Mouse (Mus musculus) ES-E14 (cell line): ENCODE measurements around the gene Nfat5. TPM values are rescaled to one million over a fixed set of nuclear protein-coding genes. Genes with fewer than 3 reads are reported as not detected.

ENCODE experiments used
- DNase-seq: peaks from one replicate; pipeline ENCODE4 v3.0.0-alpha.2; 2013; ENCODE audit warnings: low read depth, low spot score
- H3K27ac ChIP-seq: 2 replicates; pipeline ENCODE4 v1.5.1; 2012; ENCODE audit warnings: low read depth, mild to moderate bottlenecking, low read length, moderate library complexity, mixed read lengths; ENCODE audit not compliant: poor library complexity, insufficient read depth, severe bottlenecking
- H3K36me3 ChIP-seq: 2 replicates; pipeline ENCODE4 v1.6.1; 2012; ENCODE audit warnings: mild to moderate bottlenecking, low read length, moderate library complexity, mixed read lengths; ENCODE audit not compliant: control insufficient read depth, poor library complexity, insufficient read depth, severe bottlenecking
- H3K4me1 ChIP-seq, 2 experiments: fragments of 150-350 bp in 1 of 2; sonication (generic) in 1 of 2; 2 replicates each; pipeline ENCODE4 v1.6.1; 2012; ENCODE audit warnings: low read length in 2 of 2, mild to moderate bottlenecking in 1 of 2, mixed read lengths in 1 of 2; ENCODE audit not compliant: control insufficient read depth in 2 of 2, insufficient read depth in 2 of 2, poor library complexity in 1 of 2
- H3K4me3 ChIP-seq, 2 experiments: fragments of 150-350 bp in 1 of 2; sonication (generic) in 1 of 2; 2 replicates each; pipeline ENCODE4 v1.5.1; 2012; ENCODE audit warnings: low read length in 2 of 2, low read depth in 1 of 2, mild to moderate bottlenecking in 1 of 2, mixed read lengths in 1 of 2; ENCODE audit not compliant: insufficient read depth in 1 of 2, poor library complexity in 1 of 2, severe bottlenecking in 1 of 2
- H3K9ac ChIP-seq: 2 replicates; pipeline ENCODE4 v1.6.1; 2012; ENCODE audit warnings: low read depth, mild to moderate bottlenecking, low read length, mixed read lengths; ENCODE audit not compliant: poor library complexity, insufficient read depth, severe bottlenecking
- H3K9me3 ChIP-seq: fragments of 150-350 bp; sonication (generic); 2 replicates; pipeline ENCODE4 v1.6.1; 2012; ENCODE audit warnings: low read depth, mild to moderate bottlenecking, low read length; ENCODE audit not compliant: control insufficient read depth, insufficient read depth
- CHD2 ChIP-seq: IDR thresholded peaks from 2 replicates; pipeline ENCODE4 v1.6.1; 2014; ENCODE audit warnings: mild to moderate bottlenecking, low read depth, low read length, inconsistent platforms
- HCFC1 ChIP-seq: IDR thresholded peaks from 2 replicates; pipeline ENCODE4 v1.6.1; 2012; ENCODE audit warnings: low read length, inconsistent platforms, borderline replicate concordance; ENCODE audit not compliant: insufficient read depth
- MAFK ChIP-seq: IDR thresholded peaks from 2 replicates; pipeline ENCODE4 v1.6.1; 2014; ENCODE audit warnings: mild to moderate bottlenecking, low read depth, low read length, inconsistent platforms; ENCODE audit not compliant: insufficient read depth
- ZC3H11A ChIP-seq: IDR thresholded peaks from 2 replicates; pipeline ENCODE4 v1.6.1; 2012; ENCODE audit warnings: low read depth, mild to moderate bottlenecking, inconsistent platforms, low read length, borderline replicate concordance
- ZNF384 ChIP-seq: IDR thresholded peaks from 2 replicates; pipeline ENCODE4 v1.6.1; 2012; ENCODE audit warnings: low read depth, low read length, inconsistent platforms
- in situ Hi-C, 2 experiments: fragments of 600-800 bp; cut with MboI; formaldehyde crosslinking; loops; one replicate each; pipeline ENCODE4 v1.15.1; 2025; ENCODE audit warnings: low sequenced_read_pairs in 2 of 2, inconsistent platforms in 1 of 2; ENCODE audit not compliant: unreplicated experiment in 2 of 2
- total RNA-seq: library from RNA; depleted of rRNA; stranded (reverse); fragments of 300-350 nt; gene quantifications from 2 replicates; pipeline ENCODE4 v1.2.3, GENCODE M21; 2012

Nfat5 gene
- total RNA-seq, 1 experiment = 24.2 TPM

DNA sequence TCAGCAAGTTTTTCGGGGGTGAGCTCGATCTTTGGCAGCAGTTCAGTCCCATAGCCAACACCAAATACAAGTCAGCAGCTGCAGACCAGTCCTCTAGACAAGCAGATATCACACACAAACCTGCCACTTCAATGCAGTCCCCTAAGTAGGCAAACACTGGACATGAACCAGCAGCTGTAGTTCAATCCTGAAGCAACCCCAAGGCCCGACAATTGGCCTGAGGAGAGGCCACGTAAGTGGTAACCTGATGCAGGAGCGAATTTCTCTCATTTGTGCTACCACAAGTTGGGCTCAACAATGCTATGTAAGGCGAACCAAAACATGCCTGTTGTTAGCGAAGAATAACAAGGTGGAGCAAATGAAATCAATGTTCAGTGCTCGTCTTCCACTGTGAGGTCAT lies 87.5 kb downstream of the Nfat5 start:
- no peak for TF ChIP-seq ZNF384
- no peak for TF ChIP-seq CHD2
- TF ChIP-seq ZC3H11A = no peak
- no peak for TF ChIP-seq HCFC1
- TF ChIP-seq MAFK = no peak
- no peak for DNase-seq
- H3K9me3 ChIP-seq = no peaks in the 10 kb centered on the region
- H3K4me3 ChIP-seq = no peak overlapping the region
- no peaks in the 10 kb centered on the region for H3K36me3 ChIP-seq
- H3K4me1 ChIP-seq = no peaks in the 10 kb centered on the region
- H3K27ac ChIP-seq = no peak overlapping the region
- in situ Hi-C loops = no loop called here
- H3K9ac ChIP-seq = no peak overlapping the region

DNA sequence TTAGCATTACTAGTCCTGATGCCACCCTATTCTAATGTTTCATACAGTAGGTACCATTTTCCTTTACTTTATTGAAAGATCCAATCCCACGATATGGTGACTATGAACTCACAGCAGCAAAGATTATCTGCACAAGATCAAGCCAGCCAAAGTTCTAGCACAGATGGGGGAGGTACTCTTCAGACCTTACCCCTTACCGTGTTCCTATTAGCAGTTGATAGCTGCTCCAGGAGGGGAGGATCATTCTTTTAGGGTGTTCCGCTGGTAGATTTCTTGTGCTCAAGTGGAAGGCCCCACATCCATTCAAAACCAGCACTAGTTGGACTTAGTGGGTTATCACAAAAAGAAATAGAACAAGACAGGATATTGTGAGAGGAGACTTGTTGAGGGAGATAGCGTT lies 88.4 kb downstream of the Nfat5 start:
- H3K4me3 ChIP-seq = no peak overlapping the region
- no peak overlapping the region for H3K9ac ChIP-seq
- no peak overlapping the region for H3K27ac ChIP-seq
- DNase-seq = no peak
- H3K9me3 ChIP-seq = no peaks in the 10 kb centered on the region
- no peaks in the 10 kb centered on the region for H3K36me3 ChIP-seq
- H3K4me1 ChIP-seq = no peaks in the 10 kb centered on the region
- in situ Hi-C loops = no loop called here
- TF ChIP-seq CHD2 (no peak), ZNF384 (no peak), MAFK (no peak), ZC3H11A (no peak), HCFC1 (no peak)

DNA sequence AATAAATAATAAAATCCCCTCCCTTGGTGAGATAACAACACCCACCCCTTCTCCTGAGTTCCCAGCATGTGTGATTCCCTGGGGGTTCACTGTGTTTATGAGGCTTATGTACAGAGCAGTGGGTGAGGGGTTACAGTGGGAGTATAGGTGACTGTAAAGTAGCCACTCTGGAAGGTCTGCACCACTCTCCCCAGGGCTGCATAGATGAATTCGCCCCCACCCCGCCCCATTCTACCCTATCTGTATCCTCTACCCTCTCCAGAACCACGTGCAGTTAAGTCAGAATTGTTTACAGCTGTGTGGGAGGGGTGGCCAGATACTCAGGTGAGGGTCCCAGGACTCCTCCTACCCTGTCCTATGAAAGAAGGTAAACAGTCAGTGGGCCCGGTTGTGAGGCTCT lies 89.6 kb downstream of the Nfat5 start:
- Histone ChIP-seq H3K36me3 (no peaks in the 10 kb centered on the region), H3K27ac (no peak overlapping the region), H3K9ac (no peak overlapping the region), H3K9me3 (no peaks in the 10 kb centered on the region), H3K4me3 (no peak overlapping the region), H3K4me1 (no peaks in the 10 kb centered on the region)
- in situ Hi-C loops = no loop called here
- no peak for DNase-seq
- TF ChIP-seq MAFK (no peak), ZNF384 (no peak), ZC3H11A (no peak)

DNA sequence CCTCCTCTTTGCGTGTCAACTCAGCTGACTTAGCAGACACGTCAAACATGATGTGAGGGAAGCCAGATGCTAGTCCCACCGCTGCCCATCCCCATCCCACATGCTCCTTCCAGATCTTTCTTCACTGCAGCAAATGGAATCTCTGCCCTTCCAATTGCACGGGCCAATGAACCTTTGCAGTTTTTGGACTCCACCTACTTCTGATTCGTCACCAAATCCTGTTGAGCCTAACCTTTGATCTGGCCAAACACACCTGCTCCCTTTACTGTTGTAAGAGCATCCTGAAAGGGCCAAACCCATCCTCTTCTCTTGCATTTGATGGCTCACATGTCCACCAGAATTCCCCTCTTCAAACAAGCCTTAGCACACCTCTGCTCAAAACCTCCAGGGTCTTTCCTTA lies 91.4 kb downstream of the Nfat5 start:
- TF ChIP-seq HCFC1 (no peak), CHD2 (no peak), ZNF384 (no peak), ZC3H11A (no peak)
- no peak for DNase-seq
- Histone ChIP-seq H3K4me1 (no peaks in the 10 kb centered on the region), H3K9me3 (no peaks in the 10 kb centered on the region), H3K4me3 (no peak overlapping the region), H3K9ac (no peak overlapping the region), H3K36me3 (no peaks in the 10 kb centered on the region), H3K27ac (no peak overlapping the region)
- in situ Hi-C loops = no loop called here

DNA sequence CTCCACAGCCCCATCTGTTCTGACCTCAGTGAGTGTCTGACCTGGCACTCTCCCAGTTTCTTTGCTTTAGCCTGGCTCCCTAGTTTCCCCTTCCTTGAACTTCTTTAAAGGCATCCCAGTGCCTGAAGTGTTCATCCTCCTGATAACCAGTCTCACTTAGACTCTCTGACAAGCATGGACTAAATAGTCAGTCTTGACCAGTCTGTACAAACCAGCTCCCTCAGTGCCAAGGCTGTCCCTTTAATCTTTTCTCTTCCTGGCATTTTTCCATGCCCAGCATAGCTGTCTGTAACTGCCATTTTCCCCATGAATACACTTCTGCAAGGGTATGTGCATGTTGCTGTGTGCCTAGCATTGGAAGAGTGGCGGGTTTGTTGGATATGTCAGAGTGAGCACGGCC lies 91.8 kb downstream of the Nfat5 start:
- Histone ChIP-seq H3K27ac (no peak overlapping the region), H3K4me1 (no peaks in the 10 kb centered on the region), H3K4me3 (no peak overlapping the region), H3K36me3 (no peaks in the 10 kb centered on the region), H3K9me3 (no peaks in the 10 kb centered on the region), H3K9ac (no peak overlapping the region)
- in situ Hi-C loops = no loop called here
- no peak for DNase-seq
- TF ChIP-seq CHD2 (no peak), ZC3H11A (no peak), ZNF384 (no peak), MAFK (no peak), HCFC1 (no peak)
